Mouse (Mus musculus) forelimb bud, embryonic 11.5 days (tissue): Measurements from ENCODE around the gene Ddah2.

ENCODE experiments used
- DNase-seq: peaks from one replicate; pipeline ENCODE4 v3.0.0-alpha.2; 2012; ENCODE audit warnings: low read depth, low spot score

Gene Ddah2

DNA sequence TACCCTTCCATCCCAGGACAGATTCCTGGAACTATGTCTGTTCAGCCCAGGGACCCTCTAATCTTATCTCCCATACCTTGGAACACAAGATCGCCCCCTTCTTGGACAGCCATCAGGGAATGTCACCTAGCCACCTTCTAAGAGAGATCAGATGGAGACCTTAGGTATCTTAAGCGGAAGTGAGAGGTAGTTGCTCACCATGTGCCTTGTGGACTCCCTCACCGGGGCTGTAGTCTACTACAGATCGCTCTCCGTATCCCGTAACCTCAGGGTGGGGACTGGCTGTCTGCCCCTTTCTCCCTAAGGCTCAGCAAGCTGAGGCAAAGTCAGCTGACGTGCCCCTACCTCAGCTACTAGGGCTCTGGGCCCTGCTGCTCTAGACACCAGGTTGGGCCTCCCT is 45.2 kb downstream of the Ddah2 start:
- DNase-seq, result no peak

DNA sequence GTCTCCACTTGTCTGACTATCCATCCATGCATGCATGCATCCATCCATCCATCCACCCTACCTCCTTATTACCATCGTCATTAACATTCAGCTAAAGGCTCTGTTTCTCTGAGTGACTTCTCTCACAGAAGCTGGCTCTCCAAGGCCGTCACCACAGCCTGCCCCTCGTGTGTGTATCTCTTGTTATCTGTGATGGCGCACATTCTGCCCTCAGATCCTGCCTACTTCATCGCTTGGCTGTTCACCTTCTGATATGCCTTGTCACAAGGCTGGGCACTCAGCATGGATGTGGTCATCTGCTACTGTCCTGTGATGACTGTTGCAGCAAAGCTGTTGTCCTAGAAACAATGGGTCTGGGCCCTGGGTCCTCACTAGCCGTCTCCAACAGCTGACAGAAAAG is 45.9 kb downstream of the Ddah2 start:
- DNase-seq, result no peak

DNA sequence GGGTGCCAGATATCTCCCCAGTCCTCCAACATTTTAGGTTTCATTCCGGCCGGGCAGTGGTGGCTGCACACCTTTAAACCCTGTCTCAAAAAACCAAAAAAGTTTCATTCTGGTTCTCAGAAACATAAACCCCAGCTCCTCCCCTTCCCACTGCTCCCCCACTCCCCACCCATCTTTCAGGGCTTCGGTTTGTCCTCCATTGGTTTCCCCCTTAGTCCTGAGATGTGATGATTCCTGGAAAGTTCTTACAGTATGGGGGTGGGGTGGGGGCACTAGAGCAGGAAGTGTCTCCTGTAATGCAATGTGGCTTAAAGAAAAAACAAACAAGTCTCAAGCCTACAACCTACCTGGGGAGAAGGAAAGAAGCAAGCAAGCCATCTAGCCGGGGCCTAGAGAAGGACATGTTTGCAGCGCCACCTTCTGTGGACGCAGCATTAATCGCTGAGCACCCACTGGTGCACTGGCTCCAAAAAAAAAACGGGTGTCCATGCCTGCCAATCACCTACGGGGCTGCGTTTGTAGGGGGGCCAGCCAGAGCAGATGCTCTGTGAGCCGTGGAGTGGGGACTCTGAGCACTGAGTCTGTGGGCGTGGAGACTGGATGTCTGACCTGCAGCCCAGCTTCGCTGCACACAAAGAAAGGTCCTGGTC is 47.0 kb downstream of the Ddah2 start:
- no peak for DNase-seq

DNA sequence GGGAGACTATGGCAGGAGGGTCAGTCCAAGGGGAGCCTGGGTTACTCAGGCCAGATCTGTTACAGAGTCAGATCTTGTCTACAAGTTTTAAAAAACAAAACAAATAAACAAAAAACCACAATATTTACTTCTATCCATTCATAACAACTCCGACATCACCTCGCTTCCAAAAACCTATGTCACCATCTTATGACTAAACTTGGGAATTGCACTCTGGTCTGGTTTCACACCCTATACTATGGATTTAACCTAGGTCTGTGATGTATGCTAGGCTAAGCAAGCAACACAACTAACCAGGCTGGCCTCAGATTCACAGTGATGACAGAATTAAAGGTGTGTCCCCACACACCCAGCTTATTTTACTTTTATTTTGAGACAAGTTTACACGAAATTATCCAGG is 47.7 kb downstream of the Ddah2 start:
- no peak for DNase-seq

DNA sequence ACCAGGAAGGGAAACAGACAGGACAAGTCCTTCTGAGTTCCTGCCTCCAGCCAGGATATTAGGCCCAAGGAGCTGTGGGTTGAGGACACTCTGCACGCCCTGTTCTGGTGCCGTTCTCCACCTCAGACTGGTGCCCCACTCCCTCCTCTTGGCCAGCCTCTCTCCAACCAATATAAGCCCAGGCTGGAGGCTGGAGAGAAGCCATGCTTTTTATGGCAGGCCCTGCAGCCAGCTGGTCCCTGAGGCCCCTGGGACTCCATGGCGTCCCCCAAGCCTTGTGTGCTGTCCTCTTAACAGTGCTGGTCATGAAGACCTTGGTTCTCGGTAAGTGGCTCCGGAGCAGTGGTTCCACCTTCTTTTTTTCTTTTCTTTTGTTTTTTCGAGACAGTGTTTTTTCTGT is 49.3 kb downstream of the Ddah2 start, which contains the start of gene Ly6g5c:
Gene Ly6g5c (plus strand): TSS at position 183 of the 400 bp plus-strand sequence.
- no peak for DNase-seq
